Mouse (Mus musculus) midbrain, embryonic 14.5 days (tissue): ENCODE results near the gene Ptprk. TPM values are rescaled to one million over a fixed set of nuclear protein-coding genes. Genes with fewer than 3 reads are reported as not detected.

ENCODE experiments used
- ATAC-seq: fragments of 200-750 bp; cut with Nextera tagmentation; 2 replicates; pipeline ENCODE4 v1.8.0; 2017; ENCODE audit warnings: moderate number of reproducible peaks, moderate library complexity; ENCODE audit not compliant: low FRiP score, low TSS enrichment
- DNase-seq: peaks from one replicate; pipeline ENCODE4 v3.0.0-alpha.2; 2015
- H3K27ac ChIP-seq: fragments of 300-500 bp; sonication (generic); replicated peaks from 2 replicates; pipeline ENCODE4 v1.5.1; 2014; ENCODE audit warnings: mild to moderate bottlenecking, low read depth, low read length, moderate library complexity
- H3K27me3 ChIP-seq: fragments of 300-500 bp; sonication (generic); 2 replicates; pipeline ENCODE4 v1.6.1; 2014; ENCODE audit warnings: low read length, control low read depth, mixed read lengths; ENCODE audit not compliant: control insufficient read depth, insufficient read depth
- H3K36me3 ChIP-seq: fragments of 300-500 bp; sonication (generic); 2 replicates; pipeline ENCODE4 v1.6.1; 2014; ENCODE audit warnings: low read length, control low read depth; ENCODE audit not compliant: control insufficient read depth, insufficient read depth
- H3K4me1 ChIP-seq: fragments of 300-500 bp; sonication (generic); 2 replicates; pipeline ENCODE4 v1.6.1; 2014; ENCODE audit warnings: mild to moderate bottlenecking, antibody characterized with exemption, low read length, control low read depth; ENCODE audit not compliant: control insufficient read depth, insufficient read depth
- H3K4me2 ChIP-seq: fragments of 300-500 bp; sonication (generic); 2 replicates; pipeline ENCODE4 v1.6.1; 2014; ENCODE audit warnings: mild to moderate bottlenecking, low read length, moderate library complexity
- H3K4me3 ChIP-seq: fragments of 300-500 bp; sonication (generic); replicated peaks from 2 replicates; pipeline ENCODE4 v1.5.1; 2014; ENCODE audit warnings: low read depth, low read length
- H3K9ac ChIP-seq: fragments of 300-500 bp; sonication (generic); replicated peaks from 2 replicates; pipeline ENCODE4 v1.6.1; 2014; ENCODE audit warnings: mild to moderate bottlenecking, low read length, moderate library complexity
- H3K9me3 ChIP-seq: fragments of 300-500 bp; sonication (generic); 2 replicates; pipeline ENCODE4 v1.6.1; 2016; ENCODE audit warnings: low read length, control low read depth, mixed read lengths; ENCODE audit not compliant: control insufficient read depth
- WGBS: fragments of 180-500 bp; shearing (Covaris S2); extraction: QIAGEN DNeasy Blood & Tissue Kit; methylation state at CpG from one replicate; pipeline ENCODE4 v1.1.7; 2014; 5-methylcytosine and 5-hydroxymethylcytosine counted together
- polyA plus RNA-seq: library from polyadenylated mRNA; unstranded; fragments of >200 nt; fragmentation: Nextera tagmentation; extraction: Ambion mirVana; gene quantifications from 2 replicates; pipeline ENCODE4 v1.2.1, GENCODE M21; 2014

Ptprk gene
- polyA plus RNA-seq, 1 experiment from 2014 or later, result 26.4 TPM

DNA sequence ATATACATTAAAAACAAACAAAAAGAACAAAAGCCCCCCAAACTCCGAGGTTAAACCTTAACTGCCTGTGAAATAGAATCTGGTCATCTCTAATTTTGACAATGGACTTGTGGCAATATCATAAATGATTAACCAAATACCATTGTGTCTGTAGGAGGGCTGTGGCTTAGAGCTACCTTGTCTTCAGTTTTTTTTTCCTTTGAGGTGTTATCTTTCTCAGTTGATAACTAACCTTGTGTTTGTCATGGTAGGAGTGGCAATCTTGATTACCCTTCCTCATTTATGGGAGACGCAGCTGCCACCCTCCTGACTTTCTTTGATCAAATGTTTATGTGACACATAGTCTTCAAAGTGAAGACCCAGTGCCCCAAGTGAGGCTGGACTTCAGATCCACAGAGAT lies 24.3 kb downstream of the Ptprk start:
- no peaks in the 10 kb centered on the region for H3K27me3 ChIP-seq
- no peaks in the 10 kb centered on the region for H3K36me3 ChIP-seq
- no peak overlapping the region for H3K4me3 ChIP-seq
- H3K9ac ChIP-seq, result no peak overlapping the region
- 83% methylated on average over 2 of the region's 2 CpGs for WGBS
- H3K9me3 ChIP-seq, result no peaks in the 10 kb centered on the region
- no peaks in the 10 kb centered on the region for H3K4me1 ChIP-seq
- DNase-seq (no peak), ATAC-seq (no peak)
- no peak overlapping the region for H3K4me2 ChIP-seq
- H3K27ac ChIP-seq, result no peak overlapping the region

DNA sequence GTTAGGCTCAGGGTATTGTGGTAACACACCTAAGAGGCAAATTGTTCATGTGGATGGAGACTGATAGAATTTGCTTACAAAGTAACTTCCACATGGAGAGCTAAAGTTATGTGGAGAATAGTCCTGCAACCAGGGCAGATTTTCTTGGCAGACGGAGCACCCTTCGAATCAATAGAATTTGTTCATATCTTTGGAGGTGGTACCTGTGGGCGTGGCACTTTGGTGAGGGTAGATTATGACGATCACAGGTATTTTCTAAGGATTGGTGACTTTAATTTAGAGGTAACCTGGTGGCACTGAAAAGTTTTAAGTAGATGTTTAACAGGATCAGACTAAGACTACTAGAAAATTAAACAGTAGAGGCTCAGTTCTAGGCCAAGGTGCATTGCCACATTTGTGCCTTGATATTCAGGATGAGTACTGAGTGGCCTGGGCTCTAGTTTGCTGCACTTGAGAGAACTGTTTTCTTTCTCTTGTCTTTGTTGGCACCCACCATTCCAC lies 28.8 kb downstream of the Ptprk start:
- no peak overlapping the region for H3K4me2 ChIP-seq
- ATAC-seq (no peak), DNase-seq (no peak)
- no peaks in the 10 kb centered on the region for H3K9me3 ChIP-seq
- H3K4me3 ChIP-seq, result no peak overlapping the region
- H3K9ac ChIP-seq, result no peak overlapping the region
- WGBS, result 97% methylated on average over 4 of the region's 4 CpGs
- H3K27me3 ChIP-seq, result no peaks in the 10 kb centered on the region
- H3K4me1 ChIP-seq, result no peaks in the 10 kb centered on the region
- H3K36me3 ChIP-seq, result no peaks in the 10 kb centered on the region
- H3K27ac ChIP-seq, result no peak overlapping the region

DNA sequence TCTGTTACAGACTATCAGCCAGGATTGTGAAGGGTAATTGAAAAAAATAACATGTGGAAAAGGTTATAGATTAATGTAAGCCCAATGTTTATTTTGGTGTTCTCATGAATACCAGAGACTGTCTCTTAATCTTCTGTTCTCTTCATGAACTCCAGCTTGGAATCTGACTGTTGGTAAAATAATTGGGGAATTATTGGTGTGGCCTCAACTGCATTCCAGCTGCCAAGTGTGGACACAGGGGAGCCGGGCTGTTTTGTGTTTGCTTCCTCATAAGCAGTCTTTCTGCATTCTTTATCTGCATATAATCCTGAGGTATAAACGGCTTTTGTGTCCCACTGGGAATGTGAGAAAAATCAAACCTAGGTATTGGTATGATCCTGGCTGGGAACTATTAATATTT lies 29.3 kb downstream of the Ptprk start:
- no peak overlapping the region for H3K27ac ChIP-seq
- H3K36me3 ChIP-seq, result no peaks in the 10 kb centered on the region
- no peak overlapping the region for H3K9ac ChIP-seq
- no peak for ATAC-seq
- H3K27me3 ChIP-seq, result no peaks in the 10 kb centered on the region
- no peak overlapping the region for H3K4me3 ChIP-seq
- DNase-seq, result no peak
- H3K4me1 ChIP-seq, result no peaks in the 10 kb centered on the region
- no peaks in the 10 kb centered on the region for H3K9me3 ChIP-seq
- WGBS, result 52% methylated on average over 2 of the region's 2 CpGs
- H3K4me2 ChIP-seq, result no peak overlapping the region

DNA sequence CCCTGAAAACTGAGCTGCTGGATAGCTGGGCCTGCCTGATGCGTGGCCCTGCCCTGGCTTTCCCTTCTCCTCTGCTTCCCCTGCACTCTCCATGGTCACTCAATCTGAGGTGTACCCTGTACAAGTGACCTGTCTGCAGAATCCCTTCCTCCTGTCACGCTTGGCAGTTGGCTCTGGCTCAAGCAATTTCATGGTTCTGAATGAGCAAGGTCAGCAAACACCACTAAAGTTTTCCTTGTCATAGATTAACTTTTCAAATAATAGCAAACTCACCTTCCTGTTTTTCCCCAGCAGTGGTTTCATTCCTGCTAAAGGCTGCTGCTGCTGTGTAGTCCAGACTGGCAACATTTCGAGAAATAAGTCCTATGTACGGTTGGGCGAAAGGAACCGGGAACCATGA lies 30.6 kb downstream of the Ptprk start:
- H3K9ac ChIP-seq, result no peak overlapping the region
- DNase-seq, result no peak
- H3K9me3 ChIP-seq, result no peaks in the 10 kb centered on the region
- no peaks in the 10 kb centered on the region for H3K4me1 ChIP-seq
- no peak overlapping the region for H3K27ac ChIP-seq
- H3K36me3 ChIP-seq, result no peaks in the 10 kb centered on the region
- ATAC-seq, result no peak
- H3K4me2 ChIP-seq, result no peak overlapping the region
- H3K4me3 ChIP-seq, result no peak overlapping the region
- no peaks in the 10 kb centered on the region for H3K27me3 ChIP-seq
- WGBS, result 87% methylated on average over 6 of the region's 6 CpGs

DNA sequence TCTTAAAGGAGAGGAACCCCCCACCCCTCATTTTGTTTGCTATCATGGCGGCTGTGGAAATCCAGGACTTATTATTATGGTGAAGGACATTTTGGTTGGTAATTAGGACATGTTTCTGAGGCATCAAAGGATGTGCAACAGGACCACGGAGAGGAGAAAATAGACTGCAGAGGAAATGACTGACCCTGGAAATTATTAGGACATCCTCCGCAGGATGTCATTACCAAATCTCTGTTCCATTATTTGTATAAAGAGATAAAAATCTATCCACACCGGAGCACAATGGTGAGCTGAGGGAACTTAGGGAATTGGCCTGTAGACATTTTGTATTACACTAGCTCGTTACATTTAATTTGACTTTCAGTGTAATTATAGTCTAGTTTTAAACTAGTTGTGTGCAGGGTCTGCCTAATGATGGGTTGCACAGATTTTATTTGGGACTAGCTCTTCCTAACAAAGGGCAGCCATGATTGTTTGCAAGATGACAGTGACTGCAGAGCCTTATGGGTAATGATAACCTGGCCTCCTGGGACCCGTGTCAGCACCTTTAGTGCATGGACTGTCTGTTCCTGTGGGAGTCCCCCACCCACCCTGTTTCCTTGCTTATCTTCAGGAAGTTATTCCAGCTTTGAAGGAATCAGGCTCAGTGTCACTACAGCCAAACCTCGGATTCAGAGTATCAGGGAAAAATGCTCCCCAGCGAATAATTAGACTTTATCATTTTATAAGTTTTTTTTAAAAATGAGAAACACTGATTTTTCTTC lies 38.4 kb downstream of the Ptprk start:
- Histone ChIP-seq H3K4me3 (no peak overlapping the region), H3K4me2 (no peak overlapping the region), H3K9me3 (no peaks in the 10 kb centered on the region), H3K27ac (no peak overlapping the region), H3K4me1 (no peaks in the 10 kb centered on the region), H3K36me3 (no peaks in the 10 kb centered on the region), H3K27me3 (no peaks in the 10 kb centered on the region), H3K9ac (no peak overlapping the region)
- ATAC-seq (no peak), DNase-seq (no peak)
- WGBS, result 80% methylated on average over 8 of the region's 8 CpGs

DNA sequence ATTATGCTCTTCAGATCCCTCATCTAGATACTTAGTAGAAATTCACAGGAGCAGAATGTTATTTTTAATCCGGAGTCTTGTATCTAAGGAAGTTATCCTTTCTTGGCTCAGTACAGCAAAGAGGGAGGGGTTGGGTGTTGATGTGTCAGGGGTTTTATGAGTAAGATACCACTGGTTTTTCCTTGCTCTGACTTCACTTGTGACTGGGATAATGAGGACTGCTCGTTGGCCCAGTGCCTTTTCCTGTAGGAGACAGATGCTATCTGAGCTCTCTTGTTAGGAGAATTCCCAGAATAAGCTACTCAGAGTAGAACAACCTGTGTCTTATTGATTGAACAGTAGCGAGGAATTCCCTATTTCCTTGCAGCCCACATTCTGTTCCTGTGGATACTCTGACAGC lies 39.3 kb downstream of the Ptprk start:
- H3K4me3 ChIP-seq, result no peak overlapping the region
- no peak overlapping the region for H3K27ac ChIP-seq
- H3K9me3 ChIP-seq, result no peaks in the 10 kb centered on the region
- no peak for DNase-seq
- WGBS, result 83% methylated on average over 3 of the region's 3 CpGs
- H3K4me2 ChIP-seq, result no peak overlapping the region
- no peaks in the 10 kb centered on the region for H3K27me3 ChIP-seq
- H3K4me1 ChIP-seq, result no peaks in the 10 kb centered on the region
- ATAC-seq, result no peak
- no peak overlapping the region for H3K9ac ChIP-seq
- H3K36me3 ChIP-seq, result no peaks in the 10 kb centered on the region

DNA sequence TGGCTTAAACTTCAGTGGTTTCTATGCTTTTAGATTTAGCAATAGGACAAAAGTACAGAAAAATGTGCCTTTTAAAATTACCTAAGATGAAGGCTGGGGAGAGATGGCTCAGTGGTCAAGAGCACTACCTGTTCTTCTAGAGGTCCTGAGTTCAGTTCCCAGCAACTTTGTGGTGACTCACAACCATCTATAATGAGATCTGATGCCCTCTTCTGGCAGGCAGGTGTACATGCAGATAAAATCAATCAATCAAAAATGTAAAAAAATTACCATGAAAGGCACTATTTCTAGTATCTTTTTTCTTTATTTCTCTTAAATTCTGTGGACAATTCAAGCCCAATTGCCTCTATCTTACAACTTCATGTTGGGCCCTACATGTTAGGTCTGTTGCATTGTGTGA lies 42.4 kb downstream of the Ptprk start:
- DNase-seq (no peak), ATAC-seq (no peak)
- no peaks in the 10 kb centered on the region for H3K9me3 ChIP-seq

DNA sequence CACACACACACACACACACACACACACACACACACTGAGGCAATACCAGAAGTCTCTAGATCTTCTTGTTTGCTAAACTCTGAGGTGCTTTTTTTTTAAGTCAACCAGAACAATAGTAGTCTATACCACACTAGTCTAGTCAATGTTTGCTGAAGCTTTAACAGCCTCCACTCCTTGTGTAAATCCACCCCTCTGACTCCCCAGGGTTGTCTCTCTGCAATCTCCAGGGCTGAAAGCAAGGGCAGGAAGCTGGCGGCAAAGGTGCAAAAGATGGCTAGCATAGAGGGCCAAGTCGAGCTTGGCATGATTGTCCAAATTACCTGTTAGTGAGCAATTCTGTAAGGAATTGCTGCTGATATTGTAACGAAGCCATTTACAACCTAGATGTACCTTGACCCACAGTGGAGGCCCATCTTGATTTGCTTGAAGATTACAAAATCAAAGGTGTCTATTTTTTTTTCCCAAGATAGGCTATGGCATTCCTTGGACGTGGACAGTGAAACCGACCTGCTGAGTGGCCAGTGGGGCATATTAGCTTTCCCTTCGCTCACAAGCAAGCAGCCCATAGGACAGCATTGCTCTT lies 44.3 kb downstream of the Ptprk start:
- Histone ChIP-seq H3K4me3 (no peak overlapping the region), H3K4me2 (no peak overlapping the region), H3K9me3 (no peaks in the 10 kb centered on the region), H3K27ac (no peak overlapping the region), H3K9ac (no peak overlapping the region), H3K4me1 (no peaks in the 10 kb centered on the region), H3K36me3 (no peaks in the 10 kb centered on the region), H3K27me3 (no peaks in the 10 kb centered on the region)
- WGBS, result 93% methylated on average over 6 of the region's 6 CpGs
- ATAC-seq, result no peak
- DNase-seq, result no peak

More for the DNA sequence above, 42.4 kb downstream of the Ptprk start:
- H3K9ac ChIP-seq, result no peak overlapping the region
- no peaks in the 10 kb centered on the region for H3K4me1 ChIP-seq
- H3K27ac ChIP-seq, result no peak overlapping the region
- no peak overlapping the region for H3K4me2 ChIP-seq
- no peaks in the 10 kb centered on the region for H3K36me3 ChIP-seq
- no peak overlapping the region for H3K4me3 ChIP-seq
- no peaks in the 10 kb centered on the region for H3K27me3 ChIP-seq

DNA sequence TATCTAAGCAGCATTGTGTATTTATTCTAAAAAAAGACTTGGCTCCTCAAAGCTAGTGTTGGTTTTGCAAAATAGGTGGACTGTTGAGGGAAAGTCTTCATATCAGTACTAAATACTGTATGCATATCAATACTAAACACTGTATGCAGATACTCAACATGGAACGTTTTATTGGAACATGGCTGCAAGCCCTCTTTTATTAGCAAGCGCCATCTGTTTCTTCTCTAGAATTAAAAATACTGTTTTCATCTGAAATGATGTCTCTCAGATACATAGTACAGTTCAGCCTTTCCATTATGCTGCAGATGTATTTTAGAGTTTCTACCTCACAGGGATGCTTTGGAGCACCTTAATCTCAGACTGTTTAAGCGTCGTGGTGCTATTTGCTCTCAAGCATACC lies 49.3 kb downstream of the Ptprk start:
- 97% methylated on average over 4 of the region's 4 CpGs for WGBS
- Histone ChIP-seq H3K36me3 (no peaks in the 10 kb centered on the region), H3K4me1 (no peaks in the 10 kb centered on the region), H3K27ac (no peak overlapping the region), H3K4me3 (no peak overlapping the region), H3K9ac (no peak overlapping the region), H3K4me2 (no peak overlapping the region), H3K27me3 (no peaks in the 10 kb centered on the region), H3K9me3 (no peaks in the 10 kb centered on the region)
- ATAC-seq (no peak), DNase-seq (no peak)
